Mouse (Mus musculus) limb, embryonic 12.5 days (tissue): ENCODE results near the gene St3gal3. TPM values are rescaled to one million over a fixed set of nuclear protein-coding genes. Genes with fewer than 3 reads are reported as not detected.

Experiments used
- ATAC-seq: fragments of 200-750 bp; cut with Nextera tagmentation; 2 replicates; pipeline ENCODE4 v1.8.0; 2017; ENCODE audit warnings: low read depth, moderate TSS enrichment; ENCODE audit not compliant: insufficient number of reproducible peaks, insufficient read depth, low FRiP score, low TSS enrichment
- H3K27ac ChIP-seq: fragments of 300-500 bp; sonication (generic); 2 replicates; pipeline ENCODE4 v1.5.1; 2016; ENCODE audit warnings: mild to moderate bottlenecking, moderate library complexity
- H3K27me3 ChIP-seq: fragments of 300-500 bp; sonication (generic); 2 replicates; pipeline ENCODE4 v1.6.1; 2016; ENCODE audit warnings: mild to moderate bottlenecking, moderate library complexity
- H3K36me3 ChIP-seq: fragments of 300-500 bp; sonication (generic); 2 replicates; pipeline ENCODE4 v1.6.1; 2016; ENCODE audit warnings: mild to moderate bottlenecking, moderate library complexity
- H3K4me1 ChIP-seq: fragments of 300-500 bp; sonication (generic); replicated peaks from 2 replicates; pipeline ENCODE4 v1.6.1; 2016
- H3K4me2 ChIP-seq: fragments of 300-500 bp; sonication (generic); 2 replicates; pipeline ENCODE4 v1.6.1; 2016; ENCODE audit warnings: mild to moderate bottlenecking, moderate library complexity
- H3K4me3 ChIP-seq: fragments of 300-500 bp; sonication (generic); replicated peaks from 2 replicates; pipeline ENCODE4 v1.5.1; 2016; ENCODE audit warnings: mild to moderate bottlenecking
- H3K9ac ChIP-seq: fragments of 300-500 bp; sonication (generic); replicated peaks from 2 replicates; pipeline ENCODE4 v1.6.1; 2016; ENCODE audit warnings: mild to moderate bottlenecking, moderate library complexity
- H3K9me3 ChIP-seq: fragments of 300-500 bp; sonication (generic); 2 replicates; pipeline ENCODE4 v1.6.1; 2016; ENCODE audit warnings: mild to moderate bottlenecking, moderate library complexity
- WGBS: fragments of 180-500 bp; shearing (Covaris S2); methylation state at CpG from one replicate; pipeline ENCODE4 v1.1.7; 2016; 5-methylcytosine and 5-hydroxymethylcytosine counted together
- polyA plus RNA-seq: library from polyadenylated mRNA; unstranded; fragments of >200 nt; fragmentation: Nextera tagmentation; extraction: Ambion mirVana; gene quantifications from 2 replicates; pipeline ENCODE4 v1.2.1, GENCODE M21; 2016

St3gal3 gene
- polyA plus RNA-seq, 1 experiment from 2014 or later: 12.1 TPM

DNA sequence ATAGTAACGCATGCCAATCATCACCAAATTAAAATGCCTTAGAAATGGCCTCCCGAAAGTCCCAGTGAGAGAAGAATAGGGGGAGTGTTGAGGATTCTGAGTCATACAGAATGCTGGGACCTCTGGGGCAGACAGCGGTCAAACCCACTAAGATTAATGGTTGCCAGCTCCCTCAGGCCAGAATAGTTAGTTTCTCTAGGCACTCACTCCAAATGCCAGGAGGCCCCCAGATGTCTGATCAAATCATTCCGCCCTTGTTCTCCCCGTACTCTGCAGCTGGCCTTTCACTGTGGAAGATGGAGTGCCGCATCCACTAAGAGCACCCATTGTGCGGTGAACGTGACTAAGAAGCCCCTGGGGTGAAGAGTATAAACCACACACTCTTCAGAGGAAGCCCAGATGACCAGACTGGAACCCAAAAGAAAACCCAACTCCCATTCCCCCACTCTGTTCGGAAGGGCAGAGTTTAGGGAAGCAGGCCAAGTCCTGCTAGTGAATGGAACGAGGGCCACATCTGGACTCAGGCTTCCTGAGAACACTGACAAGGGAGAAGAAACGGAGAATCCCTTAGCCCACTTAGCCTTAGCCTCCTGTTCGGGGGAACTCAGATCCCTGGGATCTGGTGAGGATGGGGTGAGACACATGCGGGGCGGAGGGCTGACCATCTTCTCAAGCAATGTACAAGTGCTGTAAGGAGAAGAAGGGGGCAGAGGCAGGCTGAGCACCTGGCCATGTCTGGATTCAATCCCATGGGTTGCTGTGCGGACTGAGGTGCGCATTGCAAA is 117.5 kb downstream of the St3gal3 start:
- Histone ChIP-seq H3K4me2 (no peak overlapping the region), H3K9ac (no peak overlapping the region), H3K27me3 (no peaks in the 10 kb centered on the region), H3K4me3 (no peak overlapping the region), H3K27ac (peak overlapping the region; percentile 59), H3K36me3 (peaks cover 6% of the 10 kb centered on the region; the same call in 1 of the 2 replicates), H3K9me3 (no peaks in the 10 kb centered on the region), H3K4me1 (peaks cover 10% of the 10 kb centered on the region; the same call in 1 of the 2 replicates)
- 75% methylated on average over 16 of the region's 16 CpGs for WGBS
- no peak for ATAC-seq

DNA sequence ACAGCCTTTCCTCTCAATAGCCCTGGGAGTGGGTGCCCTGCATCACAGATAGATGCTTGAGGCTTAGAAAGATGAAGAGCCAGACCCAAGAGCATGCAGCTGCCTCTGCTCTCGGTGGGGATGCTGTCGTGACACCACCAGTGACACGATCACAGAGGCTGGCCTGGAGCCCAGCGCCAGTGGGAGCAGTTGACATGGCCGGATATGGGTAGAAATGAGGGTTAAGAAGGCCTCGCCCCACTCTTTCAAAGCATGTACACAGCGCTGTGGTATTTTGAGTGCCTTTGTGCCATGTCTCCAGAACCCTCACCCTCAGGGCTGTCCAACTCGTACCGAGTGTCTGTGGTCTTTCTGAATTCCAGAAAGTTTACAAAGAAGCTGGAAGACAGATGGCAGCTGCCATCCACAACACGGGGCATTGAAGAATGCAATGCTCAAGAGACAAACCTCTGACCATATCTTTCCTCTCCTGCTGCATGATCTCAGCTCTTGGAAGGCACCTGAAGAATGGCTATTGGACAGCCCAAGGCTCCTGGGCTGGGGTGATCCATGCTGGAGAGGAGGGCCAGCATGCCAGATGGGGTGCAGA is 118.3 kb downstream of the St3gal3 start:
- Histone ChIP-seq H3K4me3 (no peak overlapping the region), H3K9ac (no peak overlapping the region), H3K27me3 (no peaks in the 10 kb centered on the region), H3K36me3 (peaks cover 6% of the 10 kb centered on the region; the same call in 1 of the 2 replicates), H3K27ac (no peak overlapping the region), H3K4me1 (peaks cover 10% of the 10 kb centered on the region; the same call in 1 of the 2 replicates), H3K4me2 (no peak overlapping the region), H3K9me3 (no peaks in the 10 kb centered on the region)
- 86% methylated on average over 10 of the region's 10 CpGs for WGBS
- ATAC-seq: no peak

DNA sequence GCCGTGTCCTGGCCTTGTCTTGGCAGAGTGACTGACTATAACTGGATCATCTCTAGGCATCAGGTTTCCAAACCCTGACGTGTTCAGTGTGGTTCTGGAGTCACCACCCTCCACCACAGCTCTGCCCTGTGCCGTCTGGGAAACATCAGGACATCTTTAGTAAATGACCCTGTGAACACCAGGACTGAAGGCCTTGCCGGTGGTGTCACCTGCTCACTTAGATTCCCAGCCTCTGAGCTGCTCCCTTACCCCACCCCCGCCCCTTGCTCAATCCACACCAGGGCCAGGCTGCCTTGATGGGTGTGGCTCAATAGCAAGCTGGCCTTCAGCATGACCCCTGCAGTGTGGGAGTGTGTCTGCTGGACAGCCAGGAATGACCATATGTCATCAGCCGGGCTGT is 119.1 kb downstream of the St3gal3 start:
- no peak for ATAC-seq
- H3K27ac ChIP-seq: no peak overlapping the region
- H3K4me3 ChIP-seq: no peak overlapping the region
- peaks cover 10% of the 10 kb centered on the region; the same call in 1 of the 2 replicates for H3K4me1 ChIP-seq
- no peak overlapping the region for H3K4me2 ChIP-seq
- WGBS: 42% methylated on average over 6 of the region's 6 CpGs
- peaks cover 6% of the 10 kb centered on the region; the same call in 1 of the 2 replicates for H3K36me3 ChIP-seq
- H3K27me3 ChIP-seq: no peaks in the 10 kb centered on the region
- no peaks in the 10 kb centered on the region for H3K9me3 ChIP-seq
- no peak overlapping the region for H3K9ac ChIP-seq

DNA sequence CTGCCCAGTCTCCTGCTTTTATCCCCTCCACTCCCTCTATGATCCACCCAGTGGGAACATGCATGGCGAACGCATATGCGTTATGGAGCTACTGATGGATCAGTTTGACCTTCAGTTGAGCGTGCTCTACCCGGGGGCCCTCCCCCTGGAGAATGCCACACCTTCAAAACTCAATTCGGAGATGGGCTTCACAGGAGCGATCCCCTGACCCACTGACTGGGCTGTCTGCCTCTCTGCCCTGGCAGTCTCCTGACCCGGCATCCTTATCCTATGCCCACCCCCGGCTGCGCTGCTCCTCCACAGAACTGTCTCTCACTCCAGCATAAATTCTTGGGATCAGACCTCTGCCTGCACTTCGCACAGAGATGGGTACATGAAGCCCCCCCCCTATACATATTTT is 119.6 kb downstream of the St3gal3 start:
- no peak overlapping the region for H3K9ac ChIP-seq
- no peak overlapping the region for H3K4me3 ChIP-seq
- H3K27ac ChIP-seq: no peak overlapping the region
- H3K4me2 ChIP-seq: no peak overlapping the region
- no peaks in the 10 kb centered on the region for H3K27me3 ChIP-seq
- H3K4me1 ChIP-seq: peaks cover 10% of the 10 kb centered on the region; the same call in 1 of the 2 replicates
- ATAC-seq: no peak
- H3K9me3 ChIP-seq: no peaks in the 10 kb centered on the region
- peaks cover 6% of the 10 kb centered on the region; the same call in 1 of the 2 replicates for H3K36me3 ChIP-seq
- WGBS: 94% methylated on average over 11 of the region's 11 CpGs

DNA sequence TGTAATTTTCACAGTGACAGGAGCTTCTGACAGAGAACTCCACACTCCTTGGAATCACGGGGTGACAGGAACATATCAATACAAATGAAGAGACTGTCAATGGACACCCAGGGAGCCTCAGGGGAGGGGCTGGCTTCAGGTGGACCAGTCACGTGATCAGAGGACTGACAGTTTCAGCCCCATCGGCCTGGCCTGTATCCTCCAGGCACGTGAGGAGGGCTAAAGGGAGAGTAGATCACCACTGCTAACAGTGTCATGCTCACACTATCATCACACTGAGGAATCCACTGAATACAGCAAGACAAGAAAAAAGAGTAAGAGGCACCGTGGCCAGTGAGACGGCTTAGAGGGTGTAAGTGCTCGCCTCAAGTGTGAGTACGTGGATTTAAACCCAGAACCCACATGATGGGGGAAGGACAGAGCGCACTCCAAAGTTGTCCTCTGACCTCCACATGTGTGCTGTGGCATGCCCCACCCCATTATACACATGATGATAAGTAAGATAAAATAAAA is 124.0 kb downstream of the St3gal3 start:
- 88% methylated on average over 9 of the region's 9 CpGs for WGBS
- Histone ChIP-seq H3K4me2 (no peak overlapping the region), H3K9ac (no peak overlapping the region), H3K27me3 (no peaks in the 10 kb centered on the region), H3K4me3 (no peak overlapping the region), H3K9me3 (no peaks in the 10 kb centered on the region), H3K27ac (no peak overlapping the region), H3K36me3 (peaks cover 6% of the 10 kb centered on the region; the same call in 1 of the 2 replicates), H3K4me1 (0 out of 2 replicates have a peak, but pooled peaks cover 3% of the 10 kb centered on the region)
- ATAC-seq: no peak

DNA sequence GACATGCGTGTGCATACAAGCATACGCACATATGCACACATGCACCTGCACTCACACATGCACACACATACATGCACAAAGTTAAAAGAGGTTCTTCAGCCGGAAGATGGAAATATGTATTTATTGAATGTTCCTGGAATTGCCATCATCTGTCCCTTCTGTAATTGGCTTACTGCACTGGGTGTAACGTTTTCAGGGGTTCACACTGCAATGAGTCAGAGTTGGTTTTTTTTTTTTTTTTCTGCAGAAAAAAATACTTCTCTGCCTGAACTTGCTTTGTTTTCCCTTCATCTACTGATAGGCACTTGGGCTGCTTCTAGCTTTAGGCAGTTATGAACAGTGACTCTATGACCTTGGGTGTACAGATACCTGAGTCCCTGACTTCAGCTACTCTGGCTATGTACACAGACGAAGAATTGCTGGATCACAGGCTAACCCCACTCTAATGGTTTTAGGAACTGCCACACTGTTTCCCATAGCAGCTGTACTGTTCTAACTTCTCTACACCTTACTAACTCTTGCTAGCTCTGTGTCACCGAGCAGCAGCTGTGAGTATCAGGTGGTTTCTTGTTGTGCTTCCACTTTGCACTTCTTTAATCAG is 126.2 kb downstream of the St3gal3 start:
- Histone ChIP-seq H3K27me3 (no peaks in the 10 kb centered on the region), H3K4me3 (no peak overlapping the region), H3K9ac (no peak overlapping the region), H3K4me1 (no peaks in the 10 kb centered on the region), H3K36me3 (peaks cover 6% of the 10 kb centered on the region; the same call in 1 of the 2 replicates), H3K4me2 (no peak overlapping the region), H3K27ac (no peak overlapping the region), H3K9me3 (no peaks in the 10 kb centered on the region)
- no peak for ATAC-seq
- 63% methylated on average over 6 of the region's 6 CpGs for WGBS

DNA sequence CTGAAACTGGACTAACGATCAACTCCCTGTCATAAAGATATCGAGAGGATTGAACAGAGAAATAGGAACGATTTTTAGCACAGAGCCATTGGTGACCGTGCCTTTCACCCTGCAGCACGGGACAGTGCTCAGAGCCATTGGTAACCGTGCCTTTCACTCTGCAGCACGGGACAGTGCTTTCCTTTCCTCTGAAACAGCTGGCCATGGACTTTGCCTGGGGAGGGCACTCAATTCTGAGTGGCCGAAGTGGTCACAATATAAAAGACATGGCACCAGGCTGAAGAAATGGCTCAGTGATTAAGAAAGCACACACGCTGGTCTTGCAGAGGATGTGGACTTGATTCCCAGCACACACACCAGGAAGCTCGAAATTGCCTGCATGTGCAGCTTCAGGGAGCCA is 133.4 kb downstream of the St3gal3 start:
- Histone ChIP-seq H3K4me2 (no peak overlapping the region), H3K9ac (no peak overlapping the region), H3K27me3 (no peaks in the 10 kb centered on the region), H3K9me3 (no peaks in the 10 kb centered on the region), H3K27ac (peak overlapping the region; percentile 51), H3K4me1 (peaks cover 45% of the 10 kb centered on the region), H3K4me3 (no peak overlapping the region), H3K36me3 (no peaks in the 10 kb centered on the region; the same call in 1 of the 2 replicates)
- no peak for ATAC-seq
- WGBS: 54% methylated on average over 10 of the region's 10 CpGs

DNA sequence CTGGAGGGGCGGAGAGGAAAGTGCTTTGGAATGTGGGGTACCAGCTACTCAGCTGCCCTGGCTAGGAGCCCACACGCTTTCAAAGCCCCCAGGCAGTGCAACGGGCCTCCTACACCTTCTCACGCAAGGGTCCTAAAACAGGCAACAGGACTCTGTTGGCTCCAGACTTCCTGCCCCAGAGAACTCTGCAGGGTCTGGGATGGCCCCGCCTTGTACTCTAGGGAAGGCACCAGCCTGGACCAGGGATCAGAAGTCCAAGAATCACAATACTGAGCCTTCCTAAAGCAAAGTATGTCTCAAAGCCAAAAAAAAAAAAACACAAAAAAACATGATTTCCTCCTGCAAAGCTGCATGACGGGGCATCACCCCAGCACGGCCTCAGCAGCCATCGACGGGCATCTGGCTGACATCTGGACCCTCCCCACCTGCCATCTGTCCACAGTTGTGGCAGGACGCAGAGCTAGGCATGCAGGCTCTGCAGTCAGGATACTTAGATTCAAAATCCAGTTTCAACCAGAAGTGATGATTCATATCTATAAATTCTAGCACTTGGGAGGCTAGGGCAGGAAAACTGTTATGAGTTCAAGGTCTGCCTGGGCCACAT is 134.0 kb downstream of the St3gal3 start:
- 0 out of 2 replicates have a peak, but pooled peaks have one; percentile 21 for ATAC-seq
- H3K4me1 ChIP-seq: peaks cover 45% of the 10 kb centered on the region
- H3K27me3 ChIP-seq: no peaks in the 10 kb centered on the region
- H3K9ac ChIP-seq: 0 out of 2 replicates have a peak overlapping the region, but pooled peaks have one; percentile 31
- H3K4me2 ChIP-seq: 0 out of 2 replicates have a peak overlapping the region, but pooled peaks have one; percentile 17
- H3K36me3 ChIP-seq: no peaks in the 10 kb centered on the region; the same call in 1 of the 2 replicates
- H3K27ac ChIP-seq: peak overlapping the region; percentile 74
- no peaks in the 10 kb centered on the region for H3K9me3 ChIP-seq
- WGBS: 13% methylated on average over 10 of the region's 10 CpGs
- H3K4me3 ChIP-seq: no peak overlapping the region

DNA sequence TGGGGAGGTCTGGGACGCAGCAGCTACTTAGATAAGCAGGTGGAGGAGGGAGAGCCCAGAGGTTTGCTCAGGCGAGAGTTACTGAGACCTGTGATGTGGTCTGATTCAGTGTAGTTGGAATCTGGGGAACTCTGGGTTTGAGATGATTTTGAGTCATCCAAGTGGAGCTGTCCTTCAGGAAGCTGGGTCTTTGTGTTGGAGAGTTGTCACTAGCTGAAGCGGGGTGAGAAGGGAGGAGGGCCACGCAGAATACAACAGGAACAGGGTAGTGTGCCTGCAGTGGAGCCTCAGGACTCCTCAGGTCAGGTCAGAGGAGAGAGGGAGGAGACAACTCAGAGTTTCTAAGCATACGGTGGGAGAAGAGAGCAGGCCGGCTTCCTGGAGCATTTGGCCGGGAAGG is 134.8 kb downstream of the St3gal3 start:
- Histone ChIP-seq H3K4me2 (no peak overlapping the region), H3K27me3 (no peaks in the 10 kb centered on the region), H3K9ac (no peak overlapping the region), H3K4me3 (no peak overlapping the region), H3K4me1 (peaks cover 45% of the 10 kb centered on the region), H3K27ac (peak overlapping the region; percentile 74; the same call in 1 of the 2 replicates), H3K9me3 (no peaks in the 10 kb centered on the region), H3K36me3 (no peaks in the 10 kb centered on the region)
- no peak for ATAC-seq
- 51% methylated on average over 7 of the region's 7 CpGs for WGBS

DNA sequence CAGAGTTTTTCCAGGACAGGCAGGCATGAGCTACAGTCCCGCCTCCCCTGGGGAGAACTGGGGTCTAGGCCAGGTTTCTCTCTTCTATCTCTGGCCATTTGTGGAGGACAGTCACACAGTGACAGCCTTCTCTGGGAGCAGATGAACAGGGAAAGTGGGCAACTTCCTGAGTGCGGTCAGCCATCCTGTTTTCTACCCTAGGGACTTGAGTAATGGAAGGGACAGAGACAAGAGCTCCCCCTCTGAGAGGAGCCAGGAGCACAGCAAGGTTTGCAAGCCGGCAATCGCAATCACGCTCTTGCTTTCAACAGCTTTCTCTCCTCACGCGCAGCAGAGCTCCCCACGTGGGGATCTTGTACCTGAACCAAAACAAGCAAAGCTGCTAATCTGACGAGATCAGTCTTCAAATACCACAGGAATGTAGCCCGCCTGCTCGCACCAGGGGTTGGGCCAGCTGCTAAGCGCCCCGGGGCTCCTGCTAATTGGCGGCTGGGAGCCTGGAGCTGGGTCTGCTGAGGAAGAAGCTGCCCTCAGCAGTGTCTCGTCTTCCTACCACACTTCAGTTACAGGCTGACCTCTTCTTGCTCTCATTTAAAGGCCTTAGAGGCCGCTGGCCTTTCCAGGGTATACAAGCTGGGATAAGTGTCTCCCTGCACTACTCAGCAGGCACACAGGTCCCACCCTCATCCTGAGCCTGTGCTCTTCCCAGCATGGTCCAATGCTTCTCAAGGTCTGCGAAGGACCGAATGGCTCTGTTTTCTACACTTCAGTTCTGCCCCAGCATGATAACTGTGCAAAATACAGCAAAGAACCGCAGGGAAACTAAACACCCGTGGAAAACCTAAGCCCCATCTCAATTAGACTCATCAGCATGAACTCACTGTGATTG is 137.1 kb downstream of the St3gal3 start:
- no peak overlapping the region for H3K4me3 ChIP-seq
- H3K27ac ChIP-seq: peak overlapping the region; percentile 50; the same call in 1 of the 2 replicates
- no peaks in the 10 kb centered on the region for H3K36me3 ChIP-seq
- H3K9me3 ChIP-seq: no peaks in the 10 kb centered on the region
- WGBS: 14% methylated on average over 20 of the region's 20 CpGs
- H3K27me3 ChIP-seq: no peaks in the 10 kb centered on the region
- peak; percentile 23; the same call in 1 of the 2 replicates for ATAC-seq
- H3K4me2 ChIP-seq: peak overlapping the region; percentile 23
- peaks cover 45% of the 10 kb centered on the region for H3K4me1 ChIP-seq
- no peak overlapping the region for H3K9ac ChIP-seq
